Mouse (Mus musculus) testis, adult 2 months (tissue): ENCODE measurements around the gene Esrrg.

ENCODE experiments used
- CTCF ChIP-seq: fragments of 200-500 bp; IDR thresholded peaks from 2 replicates; pipeline ENCODE4 v1.5.1; 2012; ENCODE audit warnings: low read depth, mild to moderate bottlenecking, inconsistent platforms, low read length, moderate library complexity; ENCODE audit not compliant: control insufficient read depth, insufficient read depth, insufficient replicate concordance
- POLR2A ChIP-seq: fragments of 200-500 bp; IDR thresholded peaks from 2 replicates; pipeline ENCODE4 v1.6.1; 2012; ENCODE audit warnings: low read depth, mild to moderate bottlenecking, inconsistent platforms, low read length, moderate library complexity; ENCODE audit not compliant: control insufficient read depth

DNA sequence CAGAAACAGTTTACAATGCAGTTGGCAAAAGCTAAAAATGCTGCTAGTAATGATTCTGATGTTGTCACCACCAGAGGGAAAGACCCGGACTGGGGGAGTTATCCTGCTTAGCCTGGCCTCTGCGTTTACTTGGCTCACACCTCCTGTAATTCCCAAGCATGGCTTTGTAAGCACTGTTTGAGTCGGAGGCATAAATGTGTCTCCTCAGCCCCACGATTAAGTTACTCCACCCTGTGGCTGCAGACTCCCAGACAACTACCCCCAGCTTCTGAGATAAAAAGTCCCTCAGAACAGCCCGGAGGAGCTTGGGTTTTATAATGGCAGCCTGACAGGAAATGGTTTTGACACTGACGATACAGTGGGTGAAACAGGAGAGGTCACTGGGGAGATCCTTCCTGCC, 499.4 kb downstream of the Esrrg start:
- TF ChIP-seq CTCF, result no peak
- TF ChIP-seq POLR2A, result no peak
